Mouse (Mus musculus) small intestine, adult 2 months (tissue): ENCODE results near the gene E2f4.

Experiments used
- CTCF ChIP-seq: fragments of 200-500 bp; IDR thresholded peaks from 2 replicates; pipeline ENCODE4 v1.5.1; 2012; ENCODE audit warnings: low read depth, mild to moderate bottlenecking, control low read depth, inconsistent platforms, low read length, moderate library complexity, mixed read lengths; ENCODE audit not compliant: insufficient replicate concordance, insufficient read length; ENCODE audit errors: extremely low read depth
- POLR2A ChIP-seq: fragments of 200-500 bp; IDR thresholded peaks from 2 replicates; pipeline ENCODE4 v1.6.1; 2012; ENCODE audit warnings: low read depth, mild to moderate bottlenecking, control low read depth, inconsistent platforms, low read length, moderate library complexity

GRCm38 (mm10) chr8:105257318-105258114 lies 39.9 kb upstream of the E2f4 start:
- TF ChIP-seq POLR2A (no peak), CTCF (no peak)
